Mouse (Mus musculus) urinary bladder, adult 2 months (tissue): ENCODE results near the gene Chka. TPM values are rescaled to one million over a fixed set of nuclear protein-coding genes. Genes with fewer than 3 reads are reported as not detected.

Experiments
- DNase-seq: peaks from one replicate; pipeline ENCODE4 v3.0.0; 2022; ENCODE audit warnings: low spot score
- polyA plus RNA-seq: library from polyadenylated mRNA; depleted of rRNA; stranded (reverse); fragments of >200 nt; gene quantifications from 2 replicates; pipeline ENCODE4 v1.2.3, GENCODE M21; 2012

Gene Chka
- polyA plus RNA-seq, 1 experiment: 63.0 TPM

GRCm38 (mm10) chr19:3889096-3889495 is 37.5 kb downstream of the Chka start:
- DNase-seq: no peak

GRCm38 (mm10) chr19:3890181-3890580 is 38.6 kb downstream of the Chka start:
- no peak for DNase-seq

- DNase-seq: no peak
These were observed 42.1 kb downstream of the Chka start for GRCm38 (mm10) chr19:3893545-3894116.

DNA sequence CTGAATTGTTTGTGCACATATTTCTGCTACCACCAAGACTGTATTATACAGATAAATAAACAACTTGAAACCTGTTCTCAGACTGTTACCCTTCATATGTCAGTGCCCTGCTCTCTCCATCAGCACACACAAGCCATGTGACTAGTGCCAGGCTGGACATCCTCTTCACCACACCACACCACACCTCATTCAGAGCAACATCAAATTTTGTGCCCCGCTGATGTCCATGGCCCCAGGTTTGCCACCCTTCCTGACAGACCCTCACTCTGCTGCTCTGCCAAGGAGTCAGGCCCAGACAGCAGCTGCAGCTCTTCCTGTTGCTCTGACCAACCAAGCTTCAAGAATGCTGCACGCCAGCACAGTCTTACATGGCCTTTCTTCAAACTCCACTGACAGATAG is 42.7 kb downstream of the Chka start:
- DNase-seq: no peak

DNA sequence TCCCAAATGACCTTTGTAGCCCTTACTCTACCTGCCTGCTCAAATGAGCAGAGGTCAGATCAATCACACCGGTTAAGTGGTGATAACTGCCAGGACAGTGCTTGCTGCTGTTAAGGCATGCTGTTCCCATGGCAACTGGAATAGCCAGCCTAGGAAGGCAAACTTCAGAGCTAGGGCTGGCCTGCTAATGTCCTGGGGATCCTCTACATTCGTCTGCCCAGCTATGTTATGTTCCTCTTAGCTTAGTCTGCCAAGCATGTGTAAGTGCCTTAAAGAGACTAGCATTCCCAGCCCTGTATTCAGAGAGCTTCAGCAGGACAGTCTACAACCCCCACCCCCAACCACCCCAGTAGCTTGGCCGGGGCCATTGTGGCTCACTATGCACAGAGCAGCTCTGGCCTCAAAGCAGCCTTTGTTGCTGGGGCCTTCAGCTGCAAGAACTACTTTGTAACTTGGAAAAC is 43.6 kb downstream of the Chka start:
- no peak for DNase-seq

DNA sequence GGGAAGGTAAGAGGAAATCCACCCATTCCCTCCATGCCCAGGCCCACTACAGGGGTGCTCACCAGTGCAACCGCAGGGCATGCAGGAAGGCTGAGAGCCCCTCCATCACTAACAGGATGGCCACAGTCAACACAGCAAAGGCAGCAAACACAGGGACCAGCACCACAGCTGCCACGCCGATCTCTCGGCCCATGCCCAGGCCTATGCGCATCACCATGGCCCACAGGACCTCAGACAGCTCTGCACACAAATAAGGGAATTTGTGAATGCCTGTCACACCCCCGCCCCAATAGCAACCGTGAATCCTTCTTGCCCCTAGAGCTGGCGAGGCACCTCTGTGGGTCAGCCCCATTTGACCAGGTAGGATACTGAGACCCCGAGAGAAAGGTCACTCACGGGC is 44.6 kb downstream of the Chka start:
- no peak for DNase-seq

DNA sequence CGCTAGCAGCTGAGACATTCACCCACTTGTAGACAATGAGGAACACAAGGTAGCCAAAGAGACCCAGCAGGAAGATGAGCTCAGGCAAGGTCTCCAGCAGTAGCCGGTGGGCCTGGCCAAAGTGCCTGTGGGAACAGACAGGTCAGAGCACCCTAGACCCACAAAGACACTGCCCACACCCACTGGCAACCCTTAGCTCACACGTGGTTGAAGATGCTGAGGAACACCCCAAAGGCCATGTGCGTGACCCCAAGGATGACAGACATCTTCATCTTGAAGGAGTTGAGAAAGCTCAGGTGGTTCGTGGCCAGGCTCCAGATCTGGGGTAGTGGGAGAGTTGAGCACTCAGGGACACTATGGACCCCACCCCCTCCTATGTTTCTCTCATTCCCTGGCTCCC is 46.0 kb downstream of the Chka start:
- DNase-seq: no peak

DNA sequence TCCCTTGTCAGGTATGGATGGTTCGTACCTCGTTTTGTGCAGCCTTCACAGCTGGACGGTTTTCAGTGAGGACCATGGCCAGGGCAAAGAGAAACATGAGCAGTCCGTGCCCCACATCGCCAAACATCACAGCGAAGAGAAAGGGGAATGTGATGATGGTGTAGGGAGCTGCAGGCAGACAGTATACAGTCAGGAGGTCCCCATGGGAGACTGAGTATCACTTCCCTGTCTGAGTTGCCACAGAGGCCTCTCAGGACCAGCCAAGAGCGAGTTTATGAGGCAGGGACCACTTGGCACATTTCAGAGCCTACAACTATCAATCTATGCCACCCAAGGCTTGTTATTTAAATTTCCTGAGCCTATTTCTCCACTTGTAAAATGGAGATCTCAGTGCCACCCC is 47.4 kb downstream of the Chka start:
- DNase-seq: no peak

- no peak for DNase-seq
These were observed 48.0 kb downstream of the Chka start for GRCm38 (mm10) chr19:3899618-3900017.

DNA sequence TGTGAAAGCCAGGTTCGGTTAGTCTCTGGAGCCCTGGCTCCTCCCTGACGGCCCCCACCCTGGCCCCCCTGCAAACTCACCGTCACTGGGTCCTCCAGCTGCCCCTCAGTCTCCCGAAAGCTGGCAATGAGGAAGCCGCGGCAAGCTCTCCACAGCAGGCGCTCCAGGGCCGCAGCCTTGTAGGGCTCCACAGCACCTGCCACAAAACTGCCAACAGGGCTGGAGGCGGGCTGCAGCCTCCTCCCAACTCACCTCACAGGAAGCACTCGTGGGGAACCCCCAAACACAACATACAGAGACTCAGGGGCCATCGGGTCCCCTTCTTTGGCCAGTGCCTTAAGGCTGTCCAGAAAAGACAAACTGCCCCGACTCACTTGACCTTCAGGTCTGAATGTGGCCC is 51.4 kb downstream of the Chka start:
- DNase-seq: no peak

DNA sequence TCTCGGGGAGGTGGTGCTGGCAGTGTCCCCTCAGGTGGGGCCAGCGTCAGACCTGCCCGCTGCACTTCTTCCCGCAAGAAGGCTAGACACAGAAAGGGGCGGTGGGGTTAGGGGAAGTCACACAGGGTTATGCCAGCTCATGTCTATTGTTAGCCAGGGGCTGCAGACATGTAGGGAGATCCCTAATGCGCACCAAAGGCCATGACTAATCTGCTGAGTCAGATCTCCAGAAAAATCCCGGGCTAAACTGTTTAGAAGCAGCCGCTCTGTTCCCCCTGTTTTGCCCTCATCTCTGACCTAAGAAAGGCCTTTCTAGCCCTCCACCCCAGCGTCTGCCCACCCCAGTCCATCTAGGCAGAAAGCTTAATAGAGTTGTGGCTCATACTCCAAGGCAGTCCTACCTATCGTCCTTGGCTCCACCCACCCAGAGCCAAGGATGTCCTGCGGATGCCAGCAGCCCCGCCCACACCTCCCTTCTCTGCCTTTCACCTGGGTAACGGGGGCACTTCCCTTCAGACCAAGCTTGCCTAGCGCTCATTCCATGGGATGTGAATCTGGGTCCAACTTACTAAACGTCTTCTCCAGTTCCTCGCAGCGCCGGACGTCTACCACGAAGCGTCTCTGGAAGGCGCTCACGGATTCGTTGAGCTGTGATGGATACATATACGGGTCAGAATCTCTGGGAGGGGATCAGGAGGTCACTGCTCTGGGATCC is 52.2 kb downstream of the Chka start:
- DNase-seq: no peak

DNA sequence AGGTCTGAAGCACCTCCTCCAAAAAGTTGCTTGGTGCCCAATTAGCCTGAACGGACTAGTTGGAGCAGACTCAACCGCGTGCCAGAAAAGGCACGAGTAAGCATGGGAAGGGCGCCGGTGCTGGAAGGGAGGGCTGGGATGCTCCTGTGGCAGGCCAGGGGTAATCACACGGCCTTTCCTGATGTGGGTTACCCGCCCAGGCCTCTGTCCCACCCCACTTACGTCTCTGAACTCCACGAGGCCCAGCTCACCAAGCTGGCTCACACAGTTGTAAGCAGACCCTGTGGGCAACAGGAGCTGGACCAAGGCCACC is 52.7 kb downstream of the Chka start:
- no peak for DNase-seq

- no peak for DNase-seq
These were observed 53.8 kb downstream of the Chka start for GRCm38 (mm10) chr19:3905261-3905969.

GRCm38 (mm10) chr19:3906326-3906725 is 54.8 kb downstream of the Chka start:
- DNase-seq: no peak

GRCm38 (mm10) chr19:3906795-3907786 is 55.5 kb downstream of the Chka start, which contains the start of gene Tcirg1:
Tcirg1 (minus strand) TSS chr19:3907133.
- DNase-seq: peak; percentile 77

DNA sequence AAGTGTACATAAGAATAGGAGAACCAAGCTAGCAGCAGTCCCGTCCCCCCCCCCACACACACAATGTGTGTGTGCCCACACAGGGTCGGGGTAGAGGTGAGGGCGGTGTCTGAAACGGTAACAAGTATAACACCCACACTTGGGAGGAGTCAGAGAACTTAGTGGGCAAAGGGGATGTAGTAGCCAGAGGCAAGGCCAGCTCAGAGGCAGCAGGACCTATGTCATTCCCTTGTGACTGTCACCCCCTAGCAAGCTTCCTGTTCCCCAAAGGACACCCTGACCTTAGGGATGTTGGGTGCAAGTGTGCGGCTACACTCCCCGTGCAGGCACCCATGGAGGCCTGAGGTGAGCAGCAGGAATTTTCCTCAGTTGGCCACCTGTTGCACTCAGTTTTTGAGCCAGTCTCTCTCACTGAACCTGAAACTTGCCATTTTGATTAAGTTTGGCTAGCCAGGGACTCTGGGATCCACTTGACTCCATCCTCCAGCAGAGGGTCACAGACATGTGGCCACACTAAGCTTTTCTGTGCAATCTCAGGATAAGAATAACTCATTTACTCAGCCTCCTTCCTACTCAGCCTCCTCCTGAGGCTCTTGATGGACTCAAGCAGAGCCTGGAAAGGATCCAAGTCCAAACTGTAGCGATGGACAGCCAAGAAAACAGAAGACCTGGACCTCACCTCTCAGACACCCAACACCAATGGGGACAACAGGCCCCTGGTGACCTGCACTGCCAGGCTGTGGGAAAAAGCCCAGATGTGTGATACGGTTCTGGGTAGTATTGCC is 56.5 kb downstream of the Chka start:
- no peak for DNase-seq

- DNase-seq: no peak
These were observed 58.6 kb downstream of the Chka start for GRCm38 (mm10) chr19:3910206-3910605.

DNA sequence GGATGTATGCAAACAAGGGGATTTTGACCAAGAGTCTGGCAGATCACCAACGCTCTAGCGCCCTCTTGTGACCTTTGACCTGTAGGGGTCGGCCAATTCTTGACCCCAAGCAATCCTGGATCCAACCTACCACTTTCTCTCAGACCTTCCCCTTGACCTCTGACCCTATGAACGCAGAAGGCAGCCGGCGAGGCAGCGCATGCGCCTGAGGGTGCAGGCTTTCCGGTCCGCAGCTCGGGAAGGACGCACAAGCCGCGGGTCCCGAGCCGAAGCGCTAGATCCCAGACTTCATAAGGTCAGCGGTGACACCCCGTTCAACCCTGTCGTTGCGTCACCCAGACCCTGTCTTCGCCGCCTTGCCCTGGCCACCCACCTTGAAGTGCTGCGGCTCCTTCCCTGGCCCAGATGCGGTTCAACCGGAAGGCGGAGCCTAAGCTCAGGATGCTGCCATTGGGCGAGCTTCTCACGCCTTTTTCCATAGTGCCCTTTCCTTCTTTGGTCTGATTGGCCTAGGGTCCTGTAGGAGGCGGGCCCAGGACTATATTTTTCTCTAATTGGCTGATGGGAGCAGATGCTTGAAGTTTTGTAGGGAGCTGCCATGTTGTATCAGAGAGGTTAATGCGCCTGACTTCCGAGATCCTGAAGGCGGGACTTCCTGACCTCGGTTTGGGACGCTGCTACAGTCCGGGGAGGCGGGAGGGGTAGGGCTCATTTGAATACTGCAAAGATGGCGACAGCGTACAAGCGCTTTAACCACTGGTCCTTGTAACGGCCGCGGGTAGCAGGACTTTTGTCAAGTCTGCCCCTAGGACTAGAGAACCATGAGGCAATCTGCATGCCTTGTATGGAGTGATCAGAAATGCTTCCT is 61.0 kb downstream of the Chka start, which contains the start of gene Ndufs8:
Gene Ndufs8 (minus strand): TSS at position 438 of the 868 bp plus-strand sequence.
- peak; percentile 83 for DNase-seq

GRCm38 (mm10) chr19:3913692-3914091 is 62.1 kb downstream of the Chka start:
- no peak for DNase-seq

DNA sequence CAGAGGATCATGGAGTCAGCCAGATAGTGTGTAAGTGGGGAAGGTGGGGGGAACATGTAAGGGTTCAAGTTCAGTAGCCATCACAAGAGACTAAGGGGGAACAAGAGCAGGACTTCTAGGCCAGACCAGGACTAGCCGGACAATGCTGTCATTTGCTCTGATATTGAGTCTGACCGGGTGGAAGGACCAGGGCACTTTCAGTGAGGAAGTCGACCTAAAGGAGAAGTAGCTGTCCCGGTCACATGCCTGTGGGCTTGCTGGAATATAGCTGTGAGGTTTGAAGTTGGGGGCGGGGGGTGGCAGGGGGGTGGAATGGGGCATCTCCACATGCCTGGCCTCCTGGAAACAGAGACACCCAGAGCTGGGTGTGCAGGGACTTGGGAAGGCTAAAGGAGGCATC is 63.0 kb downstream of the Chka start:
- DNase-seq: no peak
